Mouse (Mus musculus): ENCODE results near the gene Epha8. TPM values are rescaled to one million over a fixed set of nuclear protein-coding genes. Genes with fewer than 3 reads are reported as not detected.

Epha8 gene
- polyA plus RNA-seq, 1 experiment from 2014 or later = 1.4 TPM

Other genes starting within 250 kb of the Epha8 start
- gene Ephb2, start 120.8 kb downstream of the Epha8 start, polyA plus RNA-seq (2014; fragmentation: Nextera tagmentation; extraction: Ambion mirVana) = 14.8 and 14.9 TPM in 2 replicates
- gene C1qb, start 70.6 kb downstream of the Epha8 start, polyA plus RNA-seq (2014; fragmentation: Nextera tagmentation; extraction: Ambion mirVana) = 85.2 and 99.6 TPM in 2 replicates
- gene C1qc, start 63.8 kb downstream of the Epha8 start, polyA plus RNA-seq (2014; fragmentation: Nextera tagmentation; extraction: Ambion mirVana) = 46.2 and 47.9 TPM in 2 replicates
- gene C1qa, start 58.0 kb downstream of the Epha8 start, polyA plus RNA-seq (2014; fragmentation: Nextera tagmentation; extraction: Ambion mirVana) = 46.6 and 49.2 TPM in 2 replicates
- 3.0 and 4.1 TPM in 2 replicates for gene Zbtb40, start 92.0 kb upstream of the Epha8 start, polyA plus RNA-seq (2014; fragmentation: Nextera tagmentation; extraction: Ambion mirVana)

Data from embryonic facial prominence, embryonic 14.5 days (tissue).